Mouse (Mus musculus) stomach, postnatal 0 days (tissue): ENCODE measurements around the gene Spg7. TPM values are rescaled to one million over a fixed set of nuclear protein-coding genes. Genes with fewer than 3 reads are reported as not detected.
"Not testable (repeated sequence)": the region's sequence is repeated elsewhere in the genome, so short reads cannot be mapped to it uniquely, and the experiment has no call there.

ENCODE experiments used
- ATAC-seq: fragments of 200-750 bp; cut with Nextera tagmentation; 2 replicates; pipeline ENCODE4 v1.8.0; 2017; ENCODE audit not compliant: low FRiP score, low TSS enrichment
- DNase-seq: peaks from one replicate; pipeline ENCODE4 v3.0.0-alpha.2; 2016; ENCODE audit warnings: low spot score
- H3K27ac ChIP-seq: fragments of 300-500 bp; sonication (generic); replicated peaks from 2 replicates; pipeline ENCODE4 v1.5.1; 2014; ENCODE audit warnings: mild to moderate bottlenecking, control low read depth
- H3K27me3 ChIP-seq: fragments of 300-500 bp; sonication (generic); 2 replicates; pipeline ENCODE4 v1.6.1; 2014; ENCODE audit warnings: low read length; ENCODE audit not compliant: control insufficient read depth, insufficient read depth
- H3K36me3 ChIP-seq: fragments of 300-500 bp; sonication (generic); 2 replicates; pipeline ENCODE4 v1.6.1; 2014; ENCODE audit warnings: low read length, mixed read lengths; ENCODE audit not compliant: control insufficient read depth, insufficient read depth
- H3K4me1 ChIP-seq: fragments of 300-500 bp; sonication (generic); replicated peaks from 2 replicates; pipeline ENCODE4 v1.6.1; 2014; ENCODE audit warnings: antibody characterized with exemption; ENCODE audit not compliant: control insufficient read depth, insufficient read depth
- H3K4me2 ChIP-seq: fragments of 300-500 bp; sonication (generic); replicated peaks from 2 replicates; pipeline ENCODE4 v1.6.1; 2014; ENCODE audit warnings: low read depth, mild to moderate bottlenecking, control low read depth, moderate library complexity
- H3K4me3 ChIP-seq: fragments of 300-500 bp; sonication (generic); 2 replicates; pipeline ENCODE4 v1.5.1; 2014; ENCODE audit warnings: low read depth, low read length, control low read depth
- H3K9ac ChIP-seq: fragments of 300-500 bp; sonication (generic); 2 replicates; pipeline ENCODE4 v1.6.1; 2014; ENCODE audit warnings: mild to moderate bottlenecking, low read length, control low read depth, mixed read lengths
- H3K9me3 ChIP-seq: fragments of 300-500 bp; sonication (generic); 2 replicates; pipeline ENCODE4 v1.6.1; 2016; ENCODE audit warnings: low read length; ENCODE audit not compliant: control insufficient read depth
- CTCF ChIP-seq: IDR thresholded peaks from 2 replicates; pipeline ENCODE4 v1.5.1; 2016; ENCODE audit warnings: antibody characterized with exemption, low read depth, mild to moderate bottlenecking, moderate library complexity
- EP300 ChIP-seq: optimal IDR thresholded peaks from 2 replicates; pipeline ENCODE3; 2016; ENCODE audit warnings: antibody characterized with exemption
- WGBS: fragments of 180-500 bp; shearing (Covaris S2); extraction: QIAGEN DNeasy Blood & Tissue Kit; methylation state at CpG from one replicate; pipeline ENCODE4 v1.1.7; 2014; 5-methylcytosine and 5-hydroxymethylcytosine counted together
- polyA plus RNA-seq: library from polyadenylated mRNA; unstranded; fragments of >200 nt; fragmentation: Nextera tagmentation; extraction: Ambion mirVana; gene quantifications from 2 replicates; pipeline ENCODE4 v1.2.1, GENCODE M21; 2015

Gene Spg7
- polyA plus RNA-seq, 1 experiment from 2014 or later: 29.6 TPM

DNA sequence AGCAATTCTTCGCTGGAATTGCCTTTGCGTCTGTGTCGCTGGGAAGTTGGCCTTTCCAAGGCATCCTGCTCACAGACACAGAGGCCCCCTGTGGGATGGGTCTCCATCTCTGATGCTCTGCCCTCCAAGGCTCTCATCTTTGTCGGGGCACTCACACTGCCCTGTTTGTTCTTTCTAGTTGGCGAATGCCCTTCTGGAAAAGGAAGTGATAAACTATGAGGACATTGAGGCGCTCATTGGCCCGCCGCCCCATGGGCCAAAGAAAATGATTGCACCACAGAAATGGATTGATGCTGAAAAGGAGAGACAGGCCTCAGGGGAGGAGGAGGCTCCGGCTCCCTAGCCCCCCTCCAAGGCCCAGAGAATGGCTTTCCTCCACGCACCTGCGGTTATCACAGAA, 34.5 kb downstream of the Spg7 start:
- TF ChIP-seq EP300: no peak
- no peak for TF ChIP-seq CTCF
- Histone ChIP-seq H3K4me1 (0 out of 2 replicates have a peak, but pooled peaks cover 2% of the 10 kb centered on the region), H3K4me3 (no peak overlapping the region), H3K9me3 (no peaks in the 10 kb centered on the region), H3K36me3 (peaks cover 20% of the 10 kb centered on the region), H3K9ac (no peak overlapping the region), H3K4me2 (no peak overlapping the region), H3K27me3 (no peaks in the 10 kb centered on the region), H3K27ac (no peak overlapping the region)
- ATAC-seq: no peak
- no peak for DNase-seq
- WGBS: 89% methylated on average over 11 of the region's 11 CpGs

DNA sequence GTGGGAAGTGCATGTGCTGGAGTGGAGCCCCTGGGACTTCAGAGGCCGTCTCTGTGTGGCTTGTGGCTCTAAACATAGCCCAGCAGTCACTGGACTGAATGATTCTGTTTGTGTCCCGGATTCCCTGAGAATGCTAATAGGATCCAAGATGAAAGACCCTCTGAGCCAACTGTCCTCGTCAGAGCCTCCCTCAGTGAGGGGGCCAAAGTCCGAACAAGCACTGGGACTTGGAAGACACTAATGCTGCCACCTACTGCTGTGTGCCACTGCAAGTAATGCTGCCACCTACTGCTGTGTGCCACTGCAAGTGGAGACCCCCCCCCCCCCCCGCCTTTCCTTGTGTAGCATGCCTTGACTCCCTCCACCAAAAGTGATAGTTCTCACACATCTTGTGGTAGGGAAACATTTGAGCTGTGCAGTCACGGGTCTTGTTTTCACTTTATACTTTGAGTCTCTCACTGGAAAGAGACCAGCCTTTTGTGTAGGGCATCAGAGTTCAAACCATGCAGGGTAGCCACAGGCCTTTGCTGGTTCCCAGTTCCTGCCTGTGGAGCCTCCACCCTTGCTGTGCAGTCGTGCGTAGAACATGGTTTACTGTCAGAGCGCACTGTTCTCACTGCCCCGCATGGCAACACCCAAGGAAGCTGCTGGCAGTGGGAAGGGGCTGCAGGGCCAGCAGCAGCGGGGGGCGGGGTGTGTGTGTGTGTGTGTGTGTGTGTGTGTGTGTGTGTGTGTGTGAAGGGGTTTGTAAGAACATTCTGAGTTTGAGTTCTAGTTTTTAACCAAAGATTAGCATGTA, 35.2 kb downstream of the Spg7 start:
- Histone ChIP-seq H3K4me2 (no peak overlapping the region), H3K4me1 (0 out of 2 replicates have a peak, but pooled peaks cover 2% of the 10 kb centered on the region), H3K27ac (no peak overlapping the region), H3K27me3 (no peaks in the 10 kb centered on the region), H3K4me3 (no peak overlapping the region), H3K9me3 (no peaks in the 10 kb centered on the region), H3K9ac (no peak overlapping the region), H3K36me3 (peaks cover 20% of the 10 kb centered on the region)
- ATAC-seq (no peak), DNase-seq (no peak)
- 74% methylated on average over 12 of the region's 12 CpGs for WGBS
- TF ChIP-seq CTCF (peak; percentile 34), EP300 (no peak)

DNA sequence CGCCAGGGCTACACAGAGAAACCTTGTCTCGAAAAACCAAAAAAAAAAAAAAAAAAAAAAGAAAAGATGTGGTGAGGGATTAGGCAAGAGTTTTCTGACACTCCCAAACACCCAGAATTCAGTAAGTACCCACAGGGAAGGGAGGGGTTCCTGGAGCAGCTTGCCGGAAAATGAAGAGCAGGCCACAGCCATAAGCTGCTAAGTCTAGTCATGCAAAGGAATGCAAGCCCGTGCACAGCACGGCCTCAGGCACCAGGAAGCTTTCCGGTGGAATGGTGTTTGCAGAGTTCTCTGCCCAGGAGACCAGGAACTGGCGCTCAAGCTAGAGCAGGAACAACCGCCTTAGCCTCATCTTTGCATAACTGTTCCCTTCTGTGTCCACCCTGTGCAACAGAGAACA, 37.5 kb downstream of the Spg7 start:
- Histone ChIP-seq H3K4me2 (no peak overlapping the region), H3K4me1 (0 out of 2 replicates have a peak, but pooled peaks cover 6% of the 10 kb centered on the region), H3K9me3 (no peaks in the 10 kb centered on the region), H3K4me3 (no peak overlapping the region), H3K9ac (no peak overlapping the region), H3K36me3 (peaks cover 15% of the 10 kb centered on the region), H3K27ac (peak overlapping the region; percentile 63), H3K27me3 (no peaks in the 10 kb centered on the region)
- WGBS: 49% methylated on average over 8 of the region's 8 CpGs
- TF ChIP-seq EP300: peak; percentile 64
- no peak for TF ChIP-seq CTCF
- peak; percentile 43 for DNase-seq
- peak; percentile 62 for ATAC-seq

DNA sequence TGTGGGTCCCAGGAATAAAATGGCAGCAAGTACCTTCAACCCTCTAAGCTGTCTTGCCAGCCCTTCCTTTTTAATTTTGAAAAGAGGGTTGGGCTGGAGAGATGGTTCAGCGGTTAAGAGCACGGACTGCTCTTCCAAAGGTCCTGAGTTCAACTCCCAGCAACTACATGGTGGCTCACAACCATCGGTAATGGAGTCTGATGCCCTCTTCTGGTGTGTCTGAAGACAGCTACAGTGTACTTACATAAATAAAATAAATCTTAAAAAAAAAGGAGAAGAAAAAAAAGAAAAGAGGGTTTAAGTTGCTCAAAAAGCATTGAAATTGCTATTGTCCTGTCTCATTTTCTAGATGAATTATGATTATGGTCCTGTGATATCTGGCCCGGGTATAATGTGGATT, 38.5 kb downstream of the Spg7 start:
- no peak for ATAC-seq
- no peak for DNase-seq

DNA sequence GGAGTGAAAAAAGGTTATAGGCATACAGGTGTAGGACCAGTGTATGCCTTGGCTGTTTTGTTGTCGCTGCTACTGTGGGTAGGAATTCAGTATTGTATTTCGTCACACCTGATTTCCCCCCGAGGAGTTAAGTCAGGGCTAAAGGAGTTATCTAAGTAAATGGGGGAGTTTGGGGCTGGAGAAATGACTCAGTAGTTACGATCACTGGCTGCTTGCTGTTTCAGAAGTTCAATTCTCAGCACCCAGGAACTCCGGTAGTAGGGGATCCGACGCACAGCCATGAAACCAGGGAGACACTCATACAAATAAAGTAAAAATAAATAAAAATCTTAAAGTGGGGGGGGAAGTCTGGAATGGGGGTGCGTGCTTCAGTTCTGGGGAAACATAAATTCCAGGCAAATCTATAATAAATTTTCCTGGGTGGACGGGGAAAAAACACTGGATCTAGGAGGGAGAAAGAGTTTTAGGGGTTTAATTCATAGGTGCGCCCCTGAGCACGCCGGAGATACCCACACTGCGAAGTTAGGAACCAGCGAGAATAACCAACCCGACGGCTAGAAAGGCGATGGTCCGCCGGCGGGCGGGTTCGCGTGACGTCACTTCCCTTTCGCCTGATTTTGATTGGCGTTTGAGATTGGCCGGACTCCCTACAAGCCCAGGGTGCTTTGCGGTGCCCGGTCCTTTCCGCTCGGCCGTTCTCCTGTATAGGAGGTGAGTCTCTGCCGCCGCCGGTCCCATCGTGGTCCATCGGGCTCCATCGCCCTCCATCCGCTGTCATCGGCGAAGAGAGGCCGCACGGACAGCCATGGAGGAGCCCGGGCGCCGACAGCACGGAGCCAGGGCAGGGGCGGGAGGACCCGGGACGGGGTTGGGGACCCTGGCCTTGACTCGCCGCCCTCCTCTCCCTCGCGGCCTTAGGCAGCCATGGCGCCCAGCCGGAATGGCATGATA, 39.3 kb downstream of the Spg7 start, which contains the start of gene Rpl13:
Gene Rpl13, plus strand, starts transcription at position 616 of the 951 bp plus-strand sequence.
- H3K27ac ChIP-seq: peak within 1 kb of the TSS; percentile 96
- H3K27me3 ChIP-seq: no peaks in the 10 kb centered on the region
- H3K9ac ChIP-seq: peak within 1 kb of the TSS; percentile 92
- no peak for TF ChIP-seq EP300
- no peak for TF ChIP-seq CTCF
- H3K4me3 ChIP-seq: peak within 1 kb of the TSS; percentile 89
- H3K4me1 ChIP-seq: 0 out of 2 replicates have a peak, but pooled peaks cover 6% of the 10 kb centered on the region
- no peaks in the 10 kb centered on the region for H3K9me3 ChIP-seq
- peak within 1 kb of the TSS; percentile 76 for H3K4me2 ChIP-seq
- peaks cover 15% of the 10 kb centered on the region for H3K36me3 ChIP-seq
- DNase-seq (peak; percentile 97), ATAC-seq (peak; percentile 95)
- under 1% methylated on average over 48 of the region's 56 CpGs for WGBS

More for the DNA sequence above, 38.5 kb downstream of the Spg7 start:
- TF ChIP-seq CTCF (peak; percentile 30; the same call in 1 of the 2 replicates), EP300 (no peak)
- H3K27me3 ChIP-seq: no peaks in the 10 kb centered on the region
- H3K4me3 ChIP-seq: no peak overlapping the region
- H3K4me2 ChIP-seq: no peak overlapping the region
- H3K36me3 ChIP-seq: peaks cover 15% of the 10 kb centered on the region
- H3K9ac ChIP-seq: no peak overlapping the region; the same call in 1 of the 2 replicates
- H3K4me1 ChIP-seq: 0 out of 2 replicates have a peak, but pooled peaks cover 6% of the 10 kb centered on the region
- no peaks in the 10 kb centered on the region for H3K9me3 ChIP-seq
- H3K27ac ChIP-seq: peak overlapping the region; percentile 63; the same call in 1 of the 2 replicates
- 70% methylated on average over 4 of the region's 4 CpGs for WGBS

DNA sequence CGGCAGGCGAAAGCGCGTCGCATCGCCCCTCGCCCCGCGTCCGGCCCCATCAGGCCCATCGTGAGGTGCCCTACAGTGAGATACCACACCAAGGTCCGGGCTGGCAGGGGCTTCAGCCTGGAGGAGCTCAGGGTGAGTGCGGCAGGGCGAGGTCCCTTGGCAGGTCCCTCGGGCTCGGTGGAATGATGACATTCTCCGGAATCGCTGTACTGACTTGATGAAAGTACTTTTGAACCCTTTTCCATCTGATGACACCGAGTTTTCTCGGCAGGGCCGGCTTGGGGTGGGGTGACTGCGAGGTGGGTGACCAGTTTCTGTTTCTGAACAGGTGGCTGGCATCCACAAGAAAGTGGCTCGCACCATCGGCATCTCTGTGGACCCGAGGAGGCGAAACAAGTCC, 40.1 kb downstream of the Spg7 start:
- Histone ChIP-seq H3K27ac (peak overlapping the region; percentile 96), H3K4me2 (peak overlapping the region; percentile 76), H3K9ac (peak overlapping the region; percentile 92), H3K36me3 (peaks cover 15% of the 10 kb centered on the region), H3K4me3 (peak overlapping the region; percentile 89)
- not testable (repeated sequence) for ATAC-seq, H3K27me3 ChIP-seq, H3K9me3 ChIP-seq, H3K4me1 ChIP-seq
- DNase-seq: peak; percentile 27
- 0% methylated on average over 25 of the region's 26 CpGs for WGBS
